Mouse (Mus musculus) embryo, embryonic 9.5 days (tissue): ENCODE results near the gene D17H6S53E.
"Not testable (repeated sequence)": the region's sequence is repeated elsewhere in the genome, so short reads cannot be mapped to it uniquely, and the experiment has no call there.

Source experiments
- DNase-seq: peaks from one replicate; pipeline ENCODE4 v3.0.0-alpha.2; 2017; ENCODE audit errors: extremely low spot score

D17H6S53E gene

GRCm38 (mm10) chr17:35101161-35101560 is 25.0 kb upstream of the D17H6S53E start:
- no peak for DNase-seq

- DNase-seq = no peak
These were observed 23.9 kb upstream of the D17H6S53E start for GRCm38 (mm10) chr17:35102299-35102698.

- DNase-seq = no peak
These were observed 22.9 kb upstream of the D17H6S53E start for GRCm38 (mm10) chr17:35103221-35103690.

GRCm38 (mm10) chr17:35104079-35104478 is 22.1 kb upstream of the D17H6S53E start:
- no peak for DNase-seq

GRCm38 (mm10) chr17:35104754-35105153 is 21.4 kb upstream of the D17H6S53E start:
- no peak for DNase-seq

- peak; percentile 23 for DNase-seq
These were observed 20.3 kb upstream of the D17H6S53E start for GRCm38 (mm10) chr17:35105740-35106389.

- DNase-seq = no peak
These were observed 19.7 kb upstream of the D17H6S53E start for GRCm38 (mm10) chr17:35106522-35106921.

GRCm38 (mm10) chr17:35108097-35108496 is 18.1 kb upstream of the D17H6S53E start, which contains the start of gene Ly6g5c:
Gene Ly6g5c (plus strand): TSS chr17:35108279.
- no peak for DNase-seq

GRCm38 (mm10) chr17:35111774-35112173 is 14.4 kb upstream of the D17H6S53E start:
- no peak for DNase-seq

GRCm38 (mm10) chr17:35115046-35116019 is 10.8 kb upstream of the D17H6S53E start, which contains the start of gene Ly6g5b:
Gene Ly6g5b (minus strand): TSS chr17:35115428.
- no peak for DNase-seq

- DNase-seq = no peak
These were observed 5.4 kb upstream of the D17H6S53E start for GRCm38 (mm10) chr17:35120745-35121142.

- peak; percentile 97 for DNase-seq
These were observed 4.9 kb upstream of the D17H6S53E start, which contains the start of gene Gpank1 for GRCm38 (mm10) chr17:35121143-35121799. Gene Gpank1 (plus strand): TSS chr17:35121455.

GRCm38 (mm10) chr17:35121871-35122303 is 4.3 kb upstream of the D17H6S53E start, which contains the start of gene Csnk2b:
Gene Csnk2b (minus strand): TSS chr17:35122053.
- no peak for DNase-seq

GRCm38 (mm10) chr17:35123287-35123686 is 2.9 kb upstream of the D17H6S53E start:
- not testable (repeated sequence) for DNase-seq

GRCm38 (mm10) chr17:35124261-35124896 is 1.8 kb upstream of the D17H6S53E start:
- DNase-seq = not testable (repeated sequence)

- DNase-seq = no peak
These were observed 1.1 kb upstream of the D17H6S53E start for GRCm38 (mm10) chr17:35125081-35125480.

GRCm38 (mm10) chr17:35125578-35125977 is 595 bp upstream of the D17H6S53E start:
- no peak for DNase-seq

GRCm38 (mm10) chr17:35127017-35127416 is 844 bp downstream of the D17H6S53E start:
- DNase-seq = no peak

- DNase-seq = no peak
These were observed 2.8 kb downstream of the D17H6S53E start for GRCm38 (mm10) chr17:35128996-35129395.

- no peak for DNase-seq
These were observed 4.9 kb downstream of the D17H6S53E start for GRCm38 (mm10) chr17:35131038-35131437.

GRCm38 (mm10) chr17:35131500-35132173 is 5.5 kb downstream of the D17H6S53E start, which contains the start of gene Apom:
Gene Apom (minus strand): TSS chr17:35132050.
- no peak for DNase-seq
